Mouse (Mus musculus) intestine, embryonic 14.5 days (tissue): ENCODE measurements around the gene Gm13287. TPM values are rescaled to one million over a fixed set of nuclear protein-coding genes. Genes with fewer than 3 reads are reported as not detected.
"Not testable (repeated sequence)": the region's sequence is repeated elsewhere in the genome, so short reads cannot be mapped to it uniquely, and the experiment has no call there.

ENCODE experiments used
- ATAC-seq: fragments of 200-750 bp; cut with Nextera tagmentation; replicated peaks from 2 replicates; pipeline ENCODE4 v1.8.0; 2017; ENCODE audit warnings: low read depth, moderate number of reproducible peaks, moderate TSS enrichment, moderate library complexity; ENCODE audit not compliant: low FRiP score, low TSS enrichment
- DNase-seq: peaks from one replicate; pipeline ENCODE4 v3.0.0-alpha.2; 2018; ENCODE audit warnings: low spot score
- H3K27ac ChIP-seq: fragments of 300-500 bp; sonication (generic); 2 replicates; pipeline ENCODE4 v1.5.1; 2014; ENCODE audit warnings: low read depth, mild to moderate bottlenecking, control low read depth
- H3K27me3 ChIP-seq: fragments of 300-500 bp; sonication (generic); replicated peaks from 2 replicates; pipeline ENCODE4 v1.6.1; 2014; ENCODE audit warnings: low read length, control low read depth; ENCODE audit not compliant: control insufficient read depth, insufficient read depth
- H3K36me3 ChIP-seq: fragments of 300-500 bp; sonication (generic); 2 replicates; pipeline ENCODE4 v1.6.1; 2014; ENCODE audit warnings: low read length, control low read depth; ENCODE audit not compliant: control insufficient read depth, insufficient read depth
- H3K4me1 ChIP-seq: fragments of 300-500 bp; sonication (generic); replicated peaks from 2 replicates; pipeline ENCODE4 v1.6.1; 2014; ENCODE audit warnings: low read length, control low read depth, mixed read lengths; ENCODE audit not compliant: control insufficient read depth, insufficient read depth
- H3K4me2 ChIP-seq: fragments of 300-500 bp; sonication (generic); 2 replicates; pipeline ENCODE4 v1.6.1; 2014; ENCODE audit warnings: low read length
- H3K4me3 ChIP-seq: fragments of 300-500 bp; sonication (generic); 2 replicates; pipeline ENCODE4 v1.5.1; 2014; ENCODE audit warnings: low read depth, low read length, control low read depth, mixed read lengths
- H3K9ac ChIP-seq: fragments of 300-500 bp; sonication (generic); 2 replicates; pipeline ENCODE4 v1.6.1; 2014; ENCODE audit warnings: mild to moderate bottlenecking, low read length
- H3K9me3 ChIP-seq: fragments of 300-500 bp; sonication (generic); 2 replicates; pipeline ENCODE4 v1.6.1; 2016; ENCODE audit warnings: low read length, control low read depth; ENCODE audit not compliant: control insufficient read depth
- WGBS: fragments of 180-500 bp; shearing (Covaris S2); extraction: QIAGEN DNeasy Blood & Tissue Kit; methylation state at CpG from one replicate; pipeline ENCODE4 v1.1.7; 2014; 5-methylcytosine and 5-hydroxymethylcytosine counted together
- polyA plus RNA-seq: library from polyadenylated mRNA; unstranded; fragments of >200 nt; fragmentation: Nextera tagmentation; extraction: Ambion mirVana; gene quantifications from 2 replicates; pipeline ENCODE4 v1.2.1, GENCODE M21; 2014

The Gm13287 gene
- polyA plus RNA-seq, result not detected in 2 replicates

GRCm38 (mm10) chr4:88802954-88803353 is at the start of gene Gm13287:
Gene Gm13287, plus strand, starts transcription at chr4:88803254.
- H3K4me2 ChIP-seq, H3K9me3 ChIP-seq, H3K4me1 ChIP-seq, ATAC-seq, H3K27ac ChIP-seq, H3K36me3 ChIP-seq, H3K27me3 ChIP-seq, DNase-seq, H3K9ac ChIP-seq, H3K4me3 ChIP-seq: not testable (repeated sequence)
- no CpG with 5 or more reads among the region's 29 CpGs for WGBS

- not testable (repeated sequence) for H3K36me3 ChIP-seq, H3K4me2 ChIP-seq, H3K4me1 ChIP-seq, H3K27ac ChIP-seq, H3K9ac ChIP-seq, H3K9me3 ChIP-seq, H3K4me3 ChIP-seq, ATAC-seq, DNase-seq, H3K27me3 ChIP-seq
- 82% methylated on average over 15 of the region's 15 CpGs for WGBS
These were observed 48.2 kb upstream of the Gm13287 start, which contains the start of gene Gm13271 for GRCm38 (mm10) chr4:88754818-88755340. Gene Gm13271, plus strand, starts transcription at chr4:88754868.

- H3K4me2 ChIP-seq, result peak overlapping the region; percentile 59
- peak overlapping the region; percentile 46 for H3K4me3 ChIP-seq
- ATAC-seq, H3K36me3 ChIP-seq, H3K9me3 ChIP-seq, H3K4me1 ChIP-seq, H3K27me3 ChIP-seq: not testable (repeated sequence)
- H3K9ac ChIP-seq, result peak overlapping the region; percentile 53
- WGBS, result 10% methylated on average over 28 of the region's 31 CpGs
- DNase-seq, result peak; percentile 79
- H3K27ac ChIP-seq, result peak overlapping the region; percentile 89
These were observed 46.2 kb upstream of the Gm13287 start for GRCm38 (mm10) chr4:88756581-88757513.

GRCm38 (mm10) chr4:88757628-88758031 is 45.4 kb upstream of the Gm13287 start:
- H3K4me1 ChIP-seq, H3K9ac ChIP-seq, H3K36me3 ChIP-seq, H3K27me3 ChIP-seq, H3K9me3 ChIP-seq: not testable (repeated sequence)
- ATAC-seq, result peak; percentile 100
- Histone ChIP-seq H3K27ac (peak overlapping the region; percentile 89), H3K4me2 (peak overlapping the region; percentile 59), H3K4me3 (peak overlapping the region; percentile 46)
- WGBS, result 0% methylated on average over 17 of the region's 21 CpGs
- DNase-seq, result peak; percentile 84

GRCm38 (mm10) chr4:88758751-88759150 is 44.3 kb upstream of the Gm13287 start:
- not testable (repeated sequence) for H3K9ac ChIP-seq, ATAC-seq, H3K27ac ChIP-seq, H3K36me3 ChIP-seq, H3K4me3 ChIP-seq, H3K4me2 ChIP-seq, DNase-seq, H3K4me1 ChIP-seq, H3K9me3 ChIP-seq, H3K27me3 ChIP-seq
- WGBS, result 77% methylated on average over 9 of the region's 9 CpGs

- 26% methylated on average over 9 of the region's 14 CpGs for WGBS
- H3K9me3 ChIP-seq, DNase-seq, ATAC-seq, H3K9ac ChIP-seq, H3K27me3 ChIP-seq, H3K4me1 ChIP-seq, H3K36me3 ChIP-seq: not testable (repeated sequence)
- peak within 1 kb of the TSS; percentile 47; the same call in 1 of the 2 replicates for H3K27ac ChIP-seq
- H3K4me3 ChIP-seq, result peak within 1 kb of the TSS; percentile 23
- peak within 1 kb of the TSS; percentile 36 for H3K4me2 ChIP-seq
These were observed 43.3 kb upstream of the Gm13287 start, which contains the start of gene Gm13283 for GRCm38 (mm10) chr4:88759610-88760268. Gene Gm13283, plus strand, starts transcription at chr4:88760119.

- peak overlapping the region; percentile 47; the same call in 1 of the 2 replicates for H3K27ac ChIP-seq
- not testable (repeated sequence) for H3K4me1 ChIP-seq, DNase-seq, H3K36me3 ChIP-seq, ATAC-seq, H3K9ac ChIP-seq, H3K9me3 ChIP-seq, H3K27me3 ChIP-seq
- H3K4me2 ChIP-seq, result peak overlapping the region; percentile 36
- H3K4me3 ChIP-seq, result peak overlapping the region; percentile 23
- 0% methylated on average over 24 of the region's 28 CpGs for WGBS
These were observed 42.6 kb upstream of the Gm13287 start for GRCm38 (mm10) chr4:88760431-88760830.

GRCm38 (mm10) chr4:88761776-88762175 is 41.3 kb upstream of the Gm13287 start:
- DNase-seq, H3K27ac ChIP-seq, ATAC-seq, H3K4me2 ChIP-seq, H3K4me3 ChIP-seq, H3K36me3 ChIP-seq, H3K4me1 ChIP-seq, H3K9ac ChIP-seq, H3K9me3 ChIP-seq, H3K27me3 ChIP-seq: not testable (repeated sequence)
- 47% methylated on average over 6 of the region's 8 CpGs for WGBS
